Mouse (Mus musculus) liver, adult 2 months (tissue): Measurements from ENCODE around the gene Ppp1r15b. TPM values are rescaled to one million over a fixed set of nuclear protein-coding genes. Genes with fewer than 3 reads are reported as not detected.

Experiments
- DNase-seq: peaks from one replicate; pipeline ENCODE4 v3.0.0-alpha.2; 2011; ENCODE audit warnings: low read depth, low spot score; ENCODE audit errors: extremely low read depth
- H3K27ac ChIP-seq: fragments of 200-500 bp; replicated peaks from 2 replicates; pipeline ENCODE4 v1.5.1; 2012; ENCODE audit warnings: low read depth, mild to moderate bottlenecking, control low read depth, inconsistent platforms, low read length; ENCODE audit not compliant: insufficient read depth
- H3K27me3 ChIP-seq: fragments of 200-500 bp; 2 replicates; pipeline ENCODE4 v1.6.1; 2012; ENCODE audit warnings: mild to moderate bottlenecking, moderate library complexity, low read length, inconsistent platforms; ENCODE audit not compliant: control insufficient read depth, insufficient read depth
- H3K36me3 ChIP-seq: fragments of 200-500 bp; 2 replicates; pipeline ENCODE4 v1.6.1; 2012; ENCODE audit warnings: low read length, inconsistent platforms; ENCODE audit not compliant: control insufficient read depth, insufficient read depth
- H3K4me1 ChIP-seq: fragments of 200-500 bp; 2 replicates; pipeline ENCODE4 v1.6.1; 2011; ENCODE audit warnings: low read length; ENCODE audit not compliant: control insufficient read depth, insufficient read depth
- H3K4me3 ChIP-seq: fragments of 200-500 bp; 2 replicates; pipeline ENCODE4 v1.5.1; 2011; ENCODE audit warnings: low read depth, mild to moderate bottlenecking, control low read depth, low read length, moderate library complexity; ENCODE audit not compliant: insufficient read depth
- H3K79me2 ChIP-seq: fragments of 200-500 bp; 2 replicates; pipeline ENCODE4 v1.6.1; 2012; ENCODE audit warnings: inconsistent platforms, mild to moderate bottlenecking, low read length, moderate library complexity; ENCODE audit not compliant: control insufficient read depth, insufficient read depth
- H3K9ac ChIP-seq: fragments of 200-500 bp; 2 replicates; pipeline ENCODE4 v1.6.1; 2012; ENCODE audit warnings: low read depth, mild to moderate bottlenecking, control low read depth, inconsistent platforms, low read length
- CTCF ChIP-seq: fragments of 200-500 bp; IDR thresholded peaks from 2 replicates; pipeline ENCODE4 v1.5.1; 2011; ENCODE audit warnings: low read depth, low read length, control low read depth
- POLR2A ChIP-seq: fragments of 200-500 bp; IDR thresholded peaks from 2 replicates; pipeline ENCODE4 v1.6.1; 2011; ENCODE audit warnings: low read length, control low read depth; ENCODE audit not compliant: insufficient read depth; ENCODE audit errors: extremely low read depth
- WGBS: fragments of 180-500 bp; shearing (Covaris S2); methylation state at CpG from one replicate; pipeline ENCODE4 v1.1.7; 2018; 5-methylcytosine and 5-hydroxymethylcytosine counted together
- polyA plus RNA-seq: library from polyadenylated mRNA; depleted of rRNA; stranded (reverse); fragments of >200 nt; gene quantifications from 2 replicates; pipeline ENCODE4 v1.2.3, GENCODE M21; 2012
- total RNA-seq: library from RNA; depleted of rRNA; stranded (reverse); fragments of >200 nt; gene quantifications from 2 replicates; pipeline ENCODE4 v1.2.3, GENCODE M21; 2014

Gene Ppp1r15b
- total and polyA plus RNA-seq, 2 experiments: 24.0 to 43.3 TPM

- whole genome bisulfite sequencing: 87% methylated on average over 10 of the region's 10 CpGs
- no peak for DNase-seq
- Histone ChIP-seq H3K36me3 (no peaks in the 10 kb centered on the region), H3K79me2 (no peaks in the 10 kb centered on the region), H3K4me3 (no peak overlapping the region), H3K4me1 (0 out of 2 replicates have a peak, but pooled peaks cover 3% of the 10 kb centered on the region), H3K27me3 (no peaks in the 10 kb centered on the region), H3K27ac (no peak overlapping the region), H3K9ac (no peak overlapping the region)
- TF ChIP-seq CTCF (no peak), POLR2A (no peak)
These were observed 44.1 kb upstream of the Ppp1r15b start for GRCm38 (mm10) chr1:133086804-133087203.

GRCm38 (mm10) chr1:133087206-133087905 lies 43.6 kb upstream of the Ppp1r15b start:
- peak; percentile 58 for DNase-seq
- Histone ChIP-seq H3K79me2 (no peaks in the 10 kb centered on the region), H3K4me1 (0 out of 2 replicates have a peak, but pooled peaks cover 3% of the 10 kb centered on the region), H3K27me3 (no peaks in the 10 kb centered on the region), H3K9ac (no peak overlapping the region), H3K27ac (no peak overlapping the region), H3K4me3 (no peak overlapping the region), H3K36me3 (no peaks in the 10 kb centered on the region)
- TF ChIP-seq POLR2A (no peak), CTCF (peak; percentile 76; the same call in 1 of the 2 replicates)
- 58% methylated on average over 7 of the region's 7 CpGs for WGBS

GRCm38 (mm10) chr1:133088196-133088595 lies 42.7 kb upstream of the Ppp1r15b start:
- DNase-seq: no peak
- H3K79me2 ChIP-seq: no peaks in the 10 kb centered on the region
- H3K36me3 ChIP-seq: no peaks in the 10 kb centered on the region
- no peak overlapping the region for H3K27ac ChIP-seq
- TF ChIP-seq CTCF (no peak), POLR2A (no peak)
- 0 out of 2 replicates have a peak, but pooled peaks cover 3% of the 10 kb centered on the region for H3K4me1 ChIP-seq
- no peak overlapping the region for H3K4me3 ChIP-seq
- no peak overlapping the region for H3K9ac ChIP-seq
- WGBS: 93% methylated on average over 10 of the region's 10 CpGs
- no peaks in the 10 kb centered on the region for H3K27me3 ChIP-seq

- no peaks in the 10 kb centered on the region for H3K27me3 ChIP-seq
- DNase-seq: no peak
- TF ChIP-seq POLR2A (no peak), CTCF (no peak)
- H3K36me3 ChIP-seq: no peaks in the 10 kb centered on the region
- H3K9ac ChIP-seq: no peak overlapping the region
- H3K79me2 ChIP-seq: no peaks in the 10 kb centered on the region
- 90% methylated on average over 4 of the region's 4 CpGs for WGBS
- no peak overlapping the region for H3K4me3 ChIP-seq
- no peak overlapping the region for H3K27ac ChIP-seq
- H3K4me1 ChIP-seq: 0 out of 2 replicates have a peak, but pooled peaks cover 6% of the 10 kb centered on the region
These were observed 41.5 kb upstream of the Ppp1r15b start for GRCm38 (mm10) chr1:133089415-133089814.

GRCm38 (mm10) chr1:133090641-133091040 lies 40.3 kb upstream of the Ppp1r15b start:
- no peak overlapping the region for H3K27ac ChIP-seq

GRCm38 (mm10) chr1:133091483-133091882 lies 39.5 kb upstream of the Ppp1r15b start:
- H3K4me3 ChIP-seq: no peak overlapping the region
- 0 out of 2 replicates have a peak, but pooled peaks cover 3% of the 10 kb centered on the region for H3K4me1 ChIP-seq
- DNase-seq: no peak
- TF ChIP-seq POLR2A (no peak), CTCF (no peak)
- no peak overlapping the region for H3K27ac ChIP-seq
- WGBS: 89% methylated on average over 8 of the region's 8 CpGs
- H3K36me3 ChIP-seq: no peaks in the 10 kb centered on the region
- no peaks in the 10 kb centered on the region for H3K79me2 ChIP-seq
- no peak overlapping the region for H3K9ac ChIP-seq
- no peaks in the 10 kb centered on the region for H3K27me3 ChIP-seq

More at GRCm38 (mm10) chr1:133090641-133091040, 40.3 kb upstream of the Ppp1r15b start:
- WGBS: 42% methylated on average over 6 of the region's 6 CpGs
- H3K9ac ChIP-seq: no peak overlapping the region
- H3K4me3 ChIP-seq: no peak overlapping the region
- no peaks in the 10 kb centered on the region for H3K79me2 ChIP-seq
- H3K27me3 ChIP-seq: no peaks in the 10 kb centered on the region
- TF ChIP-seq POLR2A (no peak), CTCF (no peak)
- no peak for DNase-seq
- 0 out of 2 replicates have a peak, but pooled peaks cover 3% of the 10 kb centered on the region for H3K4me1 ChIP-seq
- H3K36me3 ChIP-seq: no peaks in the 10 kb centered on the region
